Mouse (Mus musculus): Measurements from ENCODE around the gene Lysmd4. TPM values are rescaled to one million over a fixed set of nuclear protein-coding genes. Genes with fewer than 3 reads are reported as not detected.

Gene Lysmd4
- total RNA-seq (2021) = 10 to 100 TPM; 15.5 to 17.7 TPM

DNA sequence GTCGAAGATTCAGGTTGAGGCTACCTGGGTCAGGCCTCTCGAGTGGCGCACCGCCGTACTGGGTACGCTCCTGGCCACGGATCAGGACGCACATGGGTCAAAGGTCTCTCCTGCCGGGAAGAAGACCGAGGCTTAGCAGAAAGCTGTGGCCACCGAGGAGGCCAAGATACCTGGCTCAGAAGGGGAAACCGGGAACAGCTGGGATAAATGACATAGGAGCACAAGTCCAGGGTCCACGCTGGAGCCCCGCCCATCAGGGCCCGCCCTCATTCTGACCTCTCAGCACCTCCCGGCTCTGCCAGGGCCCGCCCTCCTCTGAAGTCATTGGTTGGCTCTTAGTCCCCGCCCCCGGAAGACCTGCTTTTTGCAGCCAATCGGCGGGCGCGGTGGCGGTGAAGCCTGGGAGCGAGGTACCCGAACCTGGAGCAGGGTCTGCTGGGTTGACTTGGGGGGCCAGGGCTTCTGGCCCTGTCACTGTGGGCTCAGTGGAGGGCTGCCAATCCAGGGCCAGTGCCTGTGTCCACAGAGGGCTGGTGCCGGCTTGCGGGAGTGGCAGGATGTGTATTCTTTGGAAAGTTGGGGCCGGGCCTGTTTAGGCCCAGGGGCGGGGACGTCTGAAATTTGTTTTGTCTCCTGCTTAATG lies at the start of gene Lysmd4:
Gene Lysmd4, plus strand, starts transcription at position 325 of the 643 bp plus-strand sequence.
- peak; percentile 98 to 99 for DNase-seq
- intact Hi-C loops (cut with DNase I) = no loop called here

DNA sequence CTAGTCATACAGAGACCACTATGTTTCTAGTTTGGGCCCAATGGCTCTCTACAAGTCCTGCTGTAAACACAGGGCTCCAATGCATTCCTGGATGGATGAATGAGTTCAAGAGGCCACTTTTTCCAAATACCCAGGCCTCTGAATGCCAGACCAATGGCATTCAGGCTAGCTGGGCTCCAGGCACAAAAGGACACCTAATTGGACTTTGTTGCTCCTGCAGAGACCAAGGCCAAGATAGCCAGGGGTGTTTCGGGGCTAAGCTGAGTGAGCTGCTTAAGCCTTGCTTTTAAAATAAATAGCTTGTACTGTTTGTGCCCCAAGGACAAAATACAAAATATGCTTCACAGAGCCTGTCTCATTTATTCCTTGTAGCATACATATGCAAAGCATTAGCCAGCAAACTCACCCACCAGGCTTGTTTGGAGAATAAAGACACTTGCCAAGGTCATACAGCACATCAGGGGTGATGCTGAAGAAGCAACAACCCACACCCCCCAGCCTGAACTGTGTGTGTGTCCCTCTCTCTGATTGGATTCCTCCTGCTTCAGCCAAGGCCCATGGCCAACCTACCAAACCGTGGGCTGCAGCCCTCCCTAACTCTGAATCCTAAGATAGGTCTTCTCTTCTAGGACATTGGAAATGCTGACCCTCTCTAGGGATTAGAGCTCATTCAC lies 48.7 kb upstream of the Lysmd4 start:
- intact Hi-C loops (cut with DNase I) = no loop called here
- DNase-seq = no peak

DNA sequence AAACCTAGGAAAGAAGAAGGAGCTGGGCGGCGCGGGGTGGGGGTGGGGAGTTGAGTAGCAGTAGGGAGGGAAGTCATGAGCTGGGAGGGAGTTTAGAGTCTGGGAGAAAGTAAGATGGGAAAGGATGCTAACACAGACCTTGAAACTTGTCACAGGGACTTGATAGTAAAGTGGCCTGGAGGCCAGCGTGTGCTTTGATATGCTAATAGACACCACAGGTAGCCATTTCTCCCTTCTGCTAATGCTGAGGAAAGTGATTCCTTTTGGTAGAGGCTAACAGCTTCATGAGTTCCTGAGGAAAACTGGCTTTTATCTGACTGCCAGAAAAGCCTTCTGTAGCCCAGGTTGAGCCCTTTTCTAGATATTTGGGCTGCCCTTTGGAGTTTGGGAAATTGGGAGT lies 38.6 kb upstream of the Lysmd4 start:
- intact Hi-C loops (cut with DNase I) = no loop called here
- no peak for DNase-seq

DNA sequence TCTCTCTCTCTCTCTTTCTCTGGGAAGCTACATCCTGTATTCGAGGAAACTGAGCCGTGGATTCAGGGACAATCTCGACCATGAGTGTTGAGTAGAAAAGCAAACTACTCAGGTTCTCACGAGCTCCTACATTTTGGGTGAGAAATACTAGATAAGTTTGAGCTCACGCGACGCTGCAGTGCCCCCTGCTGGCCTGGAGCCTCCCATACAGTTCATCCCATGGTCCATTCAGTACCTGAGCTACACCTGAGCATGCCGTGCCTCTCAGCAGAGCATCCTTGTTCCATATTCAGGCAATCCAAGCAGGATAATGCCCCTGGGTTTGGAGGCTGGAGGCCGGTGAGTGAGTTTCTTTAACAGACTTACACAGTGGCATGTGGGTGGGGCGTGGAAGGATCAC lies 22.9 kb upstream of the Lysmd4 start:
- peak; percentile 62 to 84 for DNase-seq
- intact Hi-C loops (cut with DNase I) = loop anchor here (1.0 to 5.0 kb wide), 4 partner anchors 137 to 489 kb away; no protein-coding TSS in a partner anchor

DNA sequence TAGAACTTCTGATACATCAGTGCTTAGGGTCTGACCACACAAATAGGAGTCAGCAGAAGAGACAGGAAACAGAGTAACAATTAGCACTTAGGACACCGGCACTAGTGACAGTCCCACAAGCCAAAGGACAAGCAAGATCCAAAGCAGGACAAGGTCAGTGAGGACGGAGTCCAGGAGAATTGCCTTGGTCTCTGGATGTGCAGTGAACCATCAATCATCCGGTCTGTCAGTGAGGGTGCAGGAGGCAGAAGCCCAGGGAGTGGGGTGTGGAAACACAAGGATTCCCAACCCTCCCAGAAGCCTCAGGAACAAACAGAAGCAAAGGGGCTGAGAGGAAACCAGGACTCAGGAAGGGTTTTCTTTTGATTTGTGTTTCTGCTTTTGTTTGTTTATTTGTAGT lies 18.7 kb upstream of the Lysmd4 start:
- intact Hi-C loops (cut with DNase I) = no loop called here

DNA sequence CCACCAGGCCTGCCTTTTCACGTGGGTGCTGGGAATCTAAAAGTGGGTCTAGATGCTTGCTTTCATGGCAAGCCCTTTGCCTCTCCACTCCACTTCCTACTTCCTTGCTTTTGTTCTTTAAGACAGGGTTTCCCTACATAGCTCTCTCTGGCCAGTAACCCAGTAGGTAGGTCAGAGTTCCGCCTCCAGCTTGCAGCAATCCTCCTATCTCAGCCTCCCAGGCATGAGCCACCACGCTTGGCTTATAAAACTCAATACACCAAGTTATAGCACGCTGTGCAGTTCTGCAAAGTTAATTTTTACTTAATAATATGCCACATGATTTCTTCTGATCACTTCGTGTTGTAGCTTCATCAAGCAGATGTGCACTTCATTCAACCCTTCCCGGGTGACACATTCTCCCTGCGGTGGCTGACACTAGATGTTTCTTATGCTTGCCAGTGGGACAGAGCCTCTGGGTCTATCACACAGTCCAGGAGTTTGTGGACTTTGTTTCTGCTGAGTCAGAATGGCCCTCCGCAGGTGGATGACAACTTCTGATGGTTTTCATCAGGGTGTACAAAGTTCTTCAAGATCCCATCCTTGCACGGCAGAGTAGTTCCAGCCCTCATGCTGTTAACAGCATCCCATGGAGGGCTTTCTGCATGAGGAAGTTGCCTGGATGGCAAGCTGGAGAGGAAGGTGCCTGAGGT lies 16.5 kb upstream of the Lysmd4 start:
- intact Hi-C loops (cut with DNase I) = no loop called here
- no peak for DNase-seq

More for the DNA sequence above, 18.7 kb upstream of the Lysmd4 start:
- DNase-seq = no peak

DNA sequence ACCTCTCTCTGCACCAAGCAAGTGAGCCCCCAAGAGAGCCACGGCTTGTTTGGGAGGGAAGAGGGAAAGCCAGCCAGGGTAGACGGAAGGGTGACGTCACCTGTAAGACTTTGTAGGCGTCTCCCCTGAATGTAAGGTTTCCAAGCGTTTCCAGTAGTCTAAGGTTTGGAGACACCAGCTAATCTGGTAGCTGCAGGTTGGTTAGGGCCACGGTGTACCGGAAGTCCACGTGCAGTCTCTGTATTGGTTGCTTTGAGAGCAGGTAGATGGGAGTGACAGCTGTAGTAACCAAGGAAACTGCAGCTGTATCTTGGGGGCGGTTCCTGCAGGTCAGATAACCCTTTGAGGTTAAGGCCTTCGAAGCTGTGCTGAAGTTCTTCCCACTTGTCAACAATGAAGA lies 15.8 kb upstream of the Lysmd4 start:
- intact Hi-C loops (cut with DNase I) = no loop called here
- no peak for DNase-seq

DNA sequence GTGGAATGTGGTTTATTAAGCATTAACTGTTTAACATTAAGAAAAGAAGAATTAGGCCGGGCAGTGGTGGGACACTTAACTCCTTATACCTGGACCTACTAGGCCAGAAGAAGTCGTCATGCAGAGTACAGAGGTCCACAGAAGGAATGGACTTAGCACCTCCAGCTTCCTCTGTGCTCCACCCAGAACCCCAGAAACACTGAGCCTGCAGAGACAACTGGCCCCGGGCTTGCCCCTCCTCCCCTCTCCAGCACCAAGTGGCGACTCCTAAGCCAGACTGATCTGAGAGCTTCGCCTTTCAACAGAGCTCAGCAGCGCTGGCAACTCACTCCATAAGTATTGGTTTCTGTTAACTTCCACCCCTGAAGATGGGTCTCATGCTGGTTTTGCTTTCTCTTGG lies 14.6 kb upstream of the Lysmd4 start:
- DNase-seq = no peak
- intact Hi-C loops (cut with DNase I) = no loop called here

DNA sequence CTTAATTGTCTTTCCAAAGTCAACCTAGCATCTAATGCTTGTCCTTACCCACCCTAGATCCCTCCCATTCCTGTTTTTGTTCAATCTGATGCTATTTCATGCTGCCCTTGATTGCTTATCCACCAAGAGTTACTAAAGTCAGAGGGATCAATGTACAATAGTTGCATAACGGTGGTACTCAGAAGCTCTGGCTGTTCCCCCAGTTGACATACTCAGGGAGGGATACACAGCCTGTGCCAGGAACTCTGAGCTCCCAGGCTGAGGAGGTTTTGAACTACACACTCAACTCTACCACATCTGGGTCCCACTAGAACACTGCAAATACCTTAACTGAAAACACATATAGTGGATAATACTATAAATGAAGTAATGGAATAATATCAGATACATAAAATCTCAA lies 14.0 kb upstream of the Lysmd4 start:
- no peak for DNase-seq
- intact Hi-C loops (cut with DNase I) = no loop called here

DNA sequence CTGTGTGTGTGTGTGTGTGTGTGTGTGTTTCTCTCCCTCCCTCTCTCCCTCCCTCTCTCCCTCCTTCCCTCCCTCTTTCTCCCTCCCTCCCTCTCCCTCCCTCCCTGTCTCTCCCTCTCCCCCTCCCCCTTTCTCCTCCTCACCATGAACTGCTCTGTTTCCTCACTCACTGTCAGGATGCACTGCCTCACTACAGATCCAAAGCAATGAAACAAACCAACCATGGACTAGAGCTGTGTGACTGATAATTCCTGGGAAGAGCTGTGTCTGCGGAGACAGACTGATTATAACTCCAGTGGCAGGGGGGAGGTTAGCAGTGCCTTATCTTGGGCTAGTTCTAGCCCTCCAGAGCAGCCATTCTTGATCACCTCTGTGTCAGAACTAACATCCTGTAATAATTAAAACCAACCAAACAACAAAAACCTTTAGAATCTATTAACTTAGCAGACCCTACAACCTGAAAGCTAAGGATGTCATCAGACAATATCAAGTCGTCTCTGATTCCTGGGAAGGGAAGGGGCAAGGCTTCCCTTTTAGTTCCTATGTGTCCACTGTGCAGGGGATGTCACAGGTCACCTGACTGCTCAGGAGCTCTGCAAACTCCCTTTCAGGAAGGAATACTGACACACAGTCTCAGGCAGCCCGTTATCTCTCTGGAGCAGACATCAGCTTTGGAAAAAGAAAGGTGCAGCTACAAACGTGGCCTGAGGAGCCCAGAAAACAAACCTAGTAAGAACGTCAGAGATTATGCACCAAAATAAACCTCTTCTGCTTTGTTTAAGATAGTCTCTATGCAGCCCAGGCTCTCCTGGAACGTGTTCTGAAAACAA lies 12.1 kb upstream of the Lysmd4 start:
- DNase-seq = no peak
- intact Hi-C loops (cut with DNase I) = no loop called here

DNA sequence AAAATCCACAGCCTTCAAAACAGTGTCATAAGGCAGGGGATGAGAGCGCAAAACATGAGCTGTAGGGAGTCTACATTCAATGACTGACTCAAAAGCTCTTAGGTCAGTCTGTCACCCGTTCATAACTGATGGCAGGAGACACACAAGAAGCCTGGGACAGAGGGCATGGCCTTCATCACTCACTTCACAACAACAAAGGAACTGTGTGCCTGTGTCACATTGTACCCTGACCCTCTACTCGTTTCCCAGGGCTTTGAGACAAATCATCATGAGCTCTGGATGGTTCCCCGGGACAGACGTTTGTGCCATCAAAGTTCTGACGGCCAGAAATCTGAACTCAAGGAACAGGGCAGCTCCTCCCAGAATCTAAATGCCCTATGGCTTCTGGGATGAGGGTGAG lies 11.0 kb upstream of the Lysmd4 start:
- DNase-seq = no peak
- intact Hi-C loops (cut with DNase I) = no loop called here

DNA sequence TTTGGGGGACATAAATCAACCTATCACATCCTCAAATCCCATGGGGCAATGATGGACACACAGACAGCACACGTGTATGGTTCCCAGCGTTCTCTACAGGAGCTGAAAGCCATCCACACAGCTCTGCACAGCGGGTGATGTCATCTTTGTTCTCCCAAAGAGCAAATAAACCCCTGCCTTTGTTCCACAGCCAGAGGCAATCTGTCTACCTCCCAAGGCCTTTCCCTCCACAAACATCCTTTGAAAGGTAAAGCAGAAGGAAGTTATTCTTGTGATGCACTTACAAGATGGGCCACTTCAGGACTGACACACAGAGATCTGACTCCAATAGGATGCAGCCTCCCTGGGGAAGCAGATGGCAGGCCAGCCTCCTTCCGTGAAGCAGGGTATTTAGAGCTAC lies 10.4 kb upstream of the Lysmd4 start:
- DNase-seq = no peak
- intact Hi-C loops (cut with DNase I) = no loop called here

DNA sequence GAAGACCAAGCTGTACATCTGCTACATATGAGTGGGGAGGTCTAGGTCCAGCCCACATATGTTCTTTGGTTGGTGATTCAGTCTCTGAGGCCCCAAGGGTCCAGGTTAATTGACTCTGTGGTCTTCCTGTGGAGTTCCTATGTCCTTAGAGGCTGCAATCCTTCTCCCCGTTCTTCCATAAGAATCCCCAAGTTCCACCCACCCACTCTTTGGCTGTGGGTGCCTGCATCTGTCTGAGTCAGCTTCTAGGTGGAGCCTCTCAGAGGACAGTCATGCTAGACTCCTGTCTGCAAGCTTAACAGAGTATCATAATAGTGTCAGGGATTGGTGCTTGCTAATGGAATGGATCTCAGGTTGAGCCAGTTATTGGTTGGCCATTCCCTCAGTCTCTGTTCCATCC lies 8.8 kb upstream of the Lysmd4 start:
- no peak for DNase-seq
- intact Hi-C loops (cut with DNase I) = no loop called here

DNA sequence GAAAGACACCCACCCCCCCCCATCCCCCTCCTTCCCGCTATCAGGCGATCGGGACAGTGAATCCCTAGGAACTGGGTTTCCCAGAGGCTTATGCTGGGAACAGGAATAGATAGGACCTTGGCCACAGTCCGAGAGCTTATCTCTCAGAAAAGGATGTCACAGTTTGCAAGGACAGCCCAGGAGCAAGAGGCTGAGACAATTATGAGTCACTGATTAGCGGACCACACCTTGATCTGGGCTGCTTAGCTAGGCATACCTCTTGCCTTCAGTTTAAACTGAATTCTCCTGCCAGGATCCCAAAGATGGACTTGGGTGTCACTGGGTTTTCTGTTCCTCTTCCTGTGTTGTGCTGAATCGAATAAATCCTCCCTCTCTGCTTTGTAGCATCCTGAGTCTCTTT lies 6.0 kb upstream of the Lysmd4 start:
- intact Hi-C loops (cut with DNase I) = loop anchor here (2.0 kb wide), 1 partner anchor 414 kb away; no protein-coding TSS in a partner anchor
- no peak for DNase-seq

DNA sequence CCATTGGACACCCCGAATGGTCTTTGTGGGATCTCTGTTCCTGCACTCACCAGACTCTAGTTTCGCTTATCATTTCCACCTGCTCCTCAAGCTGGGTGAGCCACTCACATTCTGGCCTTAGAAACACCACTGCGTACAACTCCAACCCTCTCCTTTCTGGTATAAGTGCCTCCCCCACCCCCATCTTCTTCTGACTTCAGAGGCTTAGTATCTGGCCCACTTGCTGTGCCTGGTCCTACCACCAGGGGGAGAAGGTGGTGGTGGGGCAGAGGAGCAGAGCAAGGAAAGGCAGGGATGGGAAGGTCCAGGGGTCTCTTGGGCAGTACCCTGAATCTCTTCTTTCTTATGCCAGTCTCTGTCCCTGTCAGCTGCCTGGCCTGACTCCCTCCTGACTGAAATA lies 5.3 kb upstream of the Lysmd4 start:
- intact Hi-C loops (cut with DNase I) = loop anchor here (2.0 kb wide), 1 partner anchor 414 kb away; no protein-coding TSS in a partner anchor
- DNase-seq = peak; percentile 72 to 83

DNA sequence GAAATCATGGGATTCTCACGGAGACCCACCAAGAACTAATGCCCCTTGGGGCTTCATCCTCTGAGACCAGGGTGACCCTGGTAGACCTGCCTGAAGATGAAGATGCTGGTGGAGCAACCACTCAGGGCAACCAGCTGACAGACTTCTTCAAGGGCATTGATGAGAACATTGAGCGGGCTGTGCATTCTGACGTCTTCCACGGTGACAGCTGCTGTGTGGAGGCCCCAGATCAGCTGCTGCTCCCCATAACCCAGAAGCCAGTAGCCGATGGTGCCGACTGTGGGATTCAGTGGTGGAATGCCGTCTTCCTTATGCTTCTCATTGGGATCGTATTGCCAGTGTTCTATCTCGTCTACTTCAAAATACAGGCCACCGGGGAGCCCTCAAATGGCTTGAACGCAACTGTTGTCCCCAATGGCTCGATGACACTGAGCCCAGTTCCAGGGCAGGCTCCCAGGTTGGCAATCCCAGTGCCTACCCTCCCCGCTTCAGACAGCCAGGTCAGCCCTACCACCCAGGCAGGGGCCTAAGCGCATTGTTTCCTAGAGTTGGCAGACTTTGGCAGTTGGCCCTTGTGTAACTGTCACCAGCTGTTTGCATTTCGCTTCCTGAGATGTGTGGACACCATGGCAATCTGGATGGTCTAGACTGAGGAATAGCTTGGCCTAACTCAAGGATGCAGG lies 3.7 kb downstream of the Lysmd4 start:
- no peak for DNase-seq
- intact Hi-C loops (cut with DNase I) = no loop called here

DNA sequence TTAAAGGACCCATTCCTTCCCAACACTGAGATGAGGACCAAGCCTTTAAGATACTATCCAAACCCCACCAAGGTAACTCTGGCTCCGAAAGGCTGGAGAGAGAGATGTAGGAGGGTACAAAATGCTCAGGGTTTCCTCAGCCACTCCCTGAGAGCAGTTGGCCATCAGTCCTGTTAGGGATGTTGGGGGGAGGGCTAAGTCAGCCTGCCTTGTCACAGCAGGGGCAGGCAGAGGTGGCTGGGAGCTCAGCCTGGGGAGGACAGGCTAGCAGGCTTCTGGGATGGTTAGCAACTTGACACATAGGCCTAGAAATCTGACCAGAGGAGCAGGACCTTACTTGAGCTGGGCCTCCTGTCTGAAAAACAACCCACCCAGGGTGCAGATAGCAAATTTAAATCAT lies 5.2 kb downstream of the Lysmd4 start:
- no peak for DNase-seq
- intact Hi-C loops (cut with DNase I) = no loop called here

DNA sequence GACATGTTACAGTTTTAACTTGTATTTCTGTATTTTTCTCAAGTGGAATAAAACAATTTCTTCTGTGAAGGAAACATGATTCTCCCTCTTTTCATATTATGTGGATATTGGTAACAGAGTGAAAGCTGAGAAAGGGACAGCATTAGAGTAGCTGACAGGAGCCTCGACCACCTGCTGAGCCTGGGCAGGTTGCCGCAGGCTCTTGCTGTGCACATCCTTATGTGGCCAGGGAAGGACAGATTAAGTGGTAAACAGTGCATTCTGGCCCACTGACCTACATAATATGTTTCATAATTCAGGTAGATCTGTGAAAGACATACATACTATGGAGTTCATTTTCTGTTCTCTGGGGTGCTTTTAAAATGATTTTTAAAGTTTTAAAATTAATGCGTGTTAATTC lies 6.0 kb downstream of the Lysmd4 start:
- DNase-seq = no peak
- intact Hi-C loops (cut with DNase I) = no loop called here

DNA sequence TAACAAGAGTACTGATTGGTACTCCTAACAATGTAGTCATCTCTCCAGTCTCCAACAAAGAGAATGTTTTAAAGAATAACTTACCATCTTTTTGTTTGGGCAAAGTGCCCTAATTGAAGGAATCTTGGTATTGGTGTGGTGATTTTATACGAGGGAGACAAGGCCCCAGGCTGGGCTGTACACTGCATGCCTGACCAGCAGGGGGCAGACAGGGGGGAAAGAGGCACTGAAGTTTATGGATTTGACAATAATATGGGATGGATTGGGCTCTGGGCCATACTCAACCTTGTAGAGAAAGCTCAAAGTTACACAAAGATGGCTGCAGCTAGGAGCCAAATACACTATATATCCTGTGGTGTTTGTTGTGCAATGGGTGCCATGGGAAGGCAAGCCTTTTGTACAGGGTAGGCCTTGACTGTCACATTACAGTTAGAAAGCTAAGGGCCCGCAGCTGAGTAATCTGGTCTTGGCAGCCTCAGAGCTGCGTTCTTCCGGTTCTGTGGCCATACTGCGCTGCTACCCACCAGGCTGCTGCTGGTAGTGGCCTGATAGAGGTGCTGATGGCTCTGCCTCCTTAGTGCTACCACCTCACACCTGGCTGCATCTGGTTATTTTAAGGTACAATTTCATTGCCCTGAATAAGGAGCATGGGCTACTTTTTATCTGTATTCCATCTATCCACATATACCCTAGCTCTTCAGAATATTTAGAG lies 6.7 kb downstream of the Lysmd4 start:
- peak in 1 of 2 experiments; percentile 74 for DNase-seq
- intact Hi-C loops (cut with DNase I) = no loop called here

DNA sequence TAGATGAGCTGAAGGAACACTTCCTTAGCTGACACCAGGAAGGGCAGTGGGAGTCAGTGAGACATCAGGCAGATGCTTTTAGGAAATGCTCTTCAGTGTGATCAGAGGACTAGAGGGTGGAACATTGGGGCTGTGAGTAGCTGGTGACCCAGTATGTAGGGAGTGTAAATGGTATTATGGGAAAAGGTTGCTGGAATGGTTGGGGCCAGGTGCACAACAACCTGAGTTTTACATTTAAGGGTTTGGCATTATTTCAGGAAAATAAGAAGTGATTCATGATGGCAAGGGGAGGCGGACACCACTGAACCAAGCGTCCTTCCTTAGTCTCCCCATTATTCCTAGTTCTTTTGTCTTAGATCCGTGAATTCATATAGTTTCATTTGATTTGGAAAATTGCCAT lies 7.4 kb downstream of the Lysmd4 start:
- DNase-seq = no peak
- intact Hi-C loops (cut with DNase I) = no loop called here
